Mouse (Mus musculus) retina, adult 2 months (tissue): ENCODE results near the gene Cldn34c4.

Source experiments
- DNase-seq: peaks from one replicate; pipeline ENCODE4 v3.0.0-alpha.2; 2012; ENCODE audit warnings: low read depth, low spot score

The Cldn34c4 gene

DNA sequence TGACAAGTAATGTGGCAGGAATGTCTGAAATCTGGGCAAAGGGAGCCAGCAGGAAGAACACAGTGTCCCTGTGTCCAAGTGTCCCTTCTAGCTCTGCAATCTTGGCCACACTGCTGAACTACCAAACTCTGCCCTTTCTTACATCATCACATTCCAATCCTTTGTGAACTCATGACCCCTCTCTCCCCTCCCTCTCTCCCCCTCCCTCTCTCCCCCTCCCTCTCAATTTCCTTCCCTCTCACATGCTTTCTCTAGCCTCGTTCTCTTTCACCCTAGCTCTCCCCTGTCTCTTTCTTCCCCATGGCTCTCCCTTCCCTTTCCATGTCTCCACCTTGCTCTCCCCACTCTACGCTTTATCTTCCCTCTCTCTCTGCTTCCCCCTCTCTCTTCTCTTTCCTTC is at the start of gene Cldn34c4:
TSS of gene Cldn34c4 (minus strand) at position 101 of the 400 bp plus-strand sequence.
- no peak for DNase-seq

DNA sequence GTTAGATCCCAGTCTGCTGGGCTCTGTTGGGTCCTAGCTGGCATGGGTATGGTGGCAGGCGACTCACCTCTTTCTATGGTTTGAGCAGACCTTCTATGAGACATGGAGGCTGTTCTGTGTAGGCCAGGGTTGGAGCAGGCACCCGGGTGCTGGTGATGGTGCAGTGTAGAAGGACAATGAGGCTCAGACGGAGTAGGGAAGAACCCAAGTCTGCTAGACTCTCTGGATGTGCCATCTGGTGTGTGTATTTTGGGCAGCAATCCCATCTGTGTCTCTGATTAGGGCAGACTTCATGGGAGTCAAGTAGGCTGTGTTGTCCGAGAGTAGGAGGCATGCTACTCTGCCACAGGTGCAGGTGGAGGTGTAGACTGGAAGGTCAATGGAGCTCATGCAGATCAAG is 10.7 kb upstream of the Cldn34c4 start:
- no peak for DNase-seq
